9 mouse cellular contexts compared by ENCODE assay signal in genomic region chr10:90596576-90596975, GRCm38 (mm10).
DNase-seq lines count a peak whose midpoint lies in the region; ATAC-seq and TF ChIP-seq lines count a peak whose summit lies in the region.
"Had no signal": no experiment of that assay in that cellular context is flagged by ENCODE, and none has a peak within 500 bp of the region (broad histone marks: within the 10 kb centered on the region; RNA-seq: fewer than 3 reads in every experiment).

No protein-coding gene starts in this region.

- peak; percentile 60; the same call in 1 of the 2 replicates for ATAC-seq in hindbrain, postnatal 0 days
- ATAC-seq in midbrain, embryonic 14.5 days (ENCODE audit: low FRiP score, low TSS enrichment): peak; percentile 31; the same call in 1 of the 2 replicates

- no peak overlapping the region for H3K9ac ChIP-seq in hindbrain, postnatal 0 days (replicated peaks; ENCODE audit: low read length)
- H3K9ac ChIP-seq in midbrain, embryonic 14.5 days (replicated peaks; ENCODE audit: low read length): no peak overlapping the region

- no peaks in the 10 kb centered on the region for H3K36me3 ChIP-seq in hindbrain, postnatal 0 days (ENCODE audit: insufficient read depth, low read length)
- H3K36me3 ChIP-seq in midbrain, embryonic 14.5 days (ENCODE audit: control insufficient read depth, insufficient read depth, low read length): no peaks in the 10 kb centered on the region

- no peaks in the 10 kb centered on the region for H3K9me3 ChIP-seq in hindbrain, postnatal 0 days (ENCODE audit: low read length)
- H3K9me3 ChIP-seq in midbrain, embryonic 14.5 days (ENCODE audit: control insufficient read depth, low read length): no peaks in the 10 kb centered on the region

- no peak overlapping the region for H3K27ac ChIP-seq in hindbrain, postnatal 0 days
- H3K27ac ChIP-seq in midbrain, embryonic 14.5 days (replicated peaks; ENCODE audit: low read depth, low read length): no peak overlapping the region
- H3K27ac ChIP-seq: heart, adult 2 months had no signal

- no peaks in the 10 kb centered on the region for H3K27me3 ChIP-seq in hindbrain, postnatal 0 days (ENCODE audit: insufficient read depth, low read length)
- no peaks in the 10 kb centered on the region for H3K27me3 ChIP-seq in midbrain, embryonic 14.5 days (ENCODE audit: control insufficient read depth, insufficient read depth, low read length)

- no peak overlapping the region for H3K4me3 ChIP-seq in hindbrain, postnatal 0 days (ENCODE audit: low read length)
- no peak overlapping the region for H3K4me3 ChIP-seq in midbrain, embryonic 14.5 days (replicated peaks; ENCODE audit: low read depth, low read length)
- H3K4me3 ChIP-seq: heart, adult 2 months had no signal

- no peak for TF ChIP-seq CTCF in hindbrain, postnatal 0 days (IDR thresholded peaks at IDR 0.05; ENCODE audit: low read depth)

- no peak overlapping the region for H3K4me2 ChIP-seq in hindbrain, postnatal 0 days (ENCODE audit: low read depth, low read length)
- H3K4me2 ChIP-seq in midbrain, embryonic 14.5 days (ENCODE audit: low read length): no peak overlapping the region

- H3K4me1 ChIP-seq in hindbrain, postnatal 0 days (ENCODE audit: insufficient read depth, low read length): 0 out of 2 replicates have a peak, but pooled peaks cover 4% of the 10 kb centered on the region
- peaks cover 3% of the 10 kb centered on the region; the same call in 1 of the 2 replicates for H3K4me1 ChIP-seq in midbrain, embryonic 14.5 days (ENCODE audit: control insufficient read depth, insufficient read depth, low read length)

- peak; percentile 90 for DNase-seq in brain, adult 2 months (ENCODE audit: low read depth, low spot score)
- DNase-seq in cerebellum, postnatal 25 days: peak; percentile 63 to 73
- DNase-seq in hindbrain, postnatal 0 days (ENCODE audit: low spot score): no peak
- DNase-seq in midbrain, embryonic 14.5 days: peak; percentile 39
- DNase-seq in adrenal gland, postnatal 36 days: no peak
- no peak for DNase-seq in adrenal gland, adult 2 months
- DNase-seq in thymus, postnatal 0 days (ENCODE audit: low spot score): no peak
- DNase-seq in thymus, adult 18-20 months: no peak
- DNase-seq: heart, adult 2 months had no signal

- WGBS in hindbrain, postnatal 0 days: 17% methylated on average over 3 of the region's 3 CpGs
- 3% methylated on average over 3 of the region's 3 CpGs for WGBS in midbrain, embryonic 14.5 days

Comparison
In these comparisons a context has a peak if more than half of its experiments do, and no peak if none do; other contexts are left out.
1. DNase-seq: peak in brain, adult 2 months (single experiment), cerebellum, postnatal 25 days (2 of 2) and midbrain, embryonic 14.5 days (single experiment); none in hindbrain, postnatal 0 days (single experiment), adrenal gland, postnatal 36 days (0 of 2), adrenal gland, adult 2 months (single experiment), thymus, postnatal 0 days (single experiment) and thymus, adult 18-20 months (0 of 2).